Mouse (Mus musculus) liver, adult 2 months (tissue): ENCODE results near the gene Agpat1.

Source experiments
- CTCF ChIP-seq: fragments of 200-500 bp; IDR thresholded peaks from 2 replicates; pipeline ENCODE4 v1.5.1; 2011; ENCODE audit warnings: low read depth, low read length, control low read depth
- POLR2A ChIP-seq: fragments of 200-500 bp; IDR thresholded peaks from 2 replicates; pipeline ENCODE4 v1.6.1; 2011; ENCODE audit warnings: low read length, control low read depth; ENCODE audit not compliant: insufficient read depth; ENCODE audit errors: extremely low read depth

DNA sequence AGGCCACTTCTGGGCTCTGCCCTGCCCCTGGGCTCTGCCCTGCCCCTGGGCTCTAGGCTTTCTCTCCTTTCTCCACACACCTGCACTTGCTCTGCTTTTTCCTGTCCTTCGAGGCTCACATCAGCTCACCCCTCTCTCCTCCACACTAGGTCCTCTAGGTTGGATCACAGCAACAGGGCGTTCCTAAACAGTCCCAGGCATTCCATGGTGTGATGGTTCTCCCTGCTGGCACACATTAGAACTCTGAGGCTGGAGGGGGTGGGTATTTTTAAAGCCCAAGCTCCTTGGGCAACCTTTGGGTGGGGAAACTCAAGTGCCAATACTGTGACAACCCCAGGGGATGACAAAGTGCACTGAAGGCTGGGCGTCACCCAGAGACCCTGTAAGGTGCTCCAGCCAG is 33.4 kb downstream of the Agpat1 start:
- TF ChIP-seq CTCF = no peak
- TF ChIP-seq POLR2A = no peak
